Mouse (Mus musculus) CD8-positive naive resting alpha-beta T cell, adult 57 days (primary cell): ENCODE measurements around the gene Pdgfa. TPM values are rescaled to one million over a fixed set of nuclear protein-coding genes. Genes with fewer than 3 reads are reported as not detected.

Source experiments
- total RNA-seq: library from RNA; stranded (reverse); gene quantifications from one replicate; pipeline ENCODE4 v1.2.4, GENCODE M21; 2023

Pdgfa gene
- total RNA-seq: not detected

GRCm38 (mm10) chr5:138997171-138997788, at the start of gene Pdgfa:
Gene Pdgfa (minus strand): TSS chr5:138997370.

Other genes starting within 250 kb of the Pdgfa start
- gene Fam20c, start 242.9 kb downstream of the Pdgfa start, total RNA-seq: not detected
- gene Gm5294, start 177.3 kb downstream of the Pdgfa start, total RNA-seq: not detected
- gene Prkar1b, start 152.6 kb upstream of the Pdgfa start, total RNA-seq: 0.52 TPM
- 25.4 TPM for gene Dnaaf5, start 152.9 kb upstream of the Pdgfa start, total RNA-seq
- gene Sun1, start 203.3 kb upstream of the Pdgfa start, total RNA-seq: 75.1 TPM